Mouse (Mus musculus) left cerebral cortex, postnatal 25 days (tissue): Measurements from ENCODE around the gene Camk2d. TPM values are rescaled to one million over a fixed set of nuclear protein-coding genes. Genes with fewer than 3 reads are reported as not detected.

Source experiments
- DNase-seq, 2 experiments: peaks; one replicate each; pipeline ENCODE4 v3.0.0; 2022; ENCODE audit warnings: low spot score in 2 of 2, mixed read lengths in 1 of 2
- intact Hi-C: fragments of 180-260 bp; cut with DNase I; formaldehyde crosslinking; loops from one replicate; pipeline ENCODE4 v1.15.1; 2025
- total RNA-seq, 2 experiments: library from RNA; stranded (reverse); gene quantifications; 2 replicates each; pipeline ENCODE4 v1.2.3; 2021

The Camk2d gene
- total RNA-seq, 2 experiments from 2014 or later: 174 to 178 TPM

- DNase-seq: no peak
- intact Hi-C loops: no loop called here
Observed at GRCm38 (mm10) chr3:126723458-126723857, 127.4 kb downstream of the Camk2d start.

GRCm38 (mm10) chr3:126725647-126726046 lies 129.5 kb downstream of the Camk2d start:
- intact Hi-C loops: no loop called here

GRCm38 (mm10) chr3:126727387-126727786 lies 131.3 kb downstream of the Camk2d start:
- intact Hi-C loops: no loop called here

More at GRCm38 (mm10) chr3:126725647-126726046, 129.5 kb downstream of the Camk2d start:
- DNase-seq: no peak

GRCm38 (mm10) chr3:126730411-126730810 lies 134.3 kb downstream of the Camk2d start:
- DNase-seq: no peak
- intact Hi-C loops: no loop called here

More at GRCm38 (mm10) chr3:126727387-126727786, 131.3 kb downstream of the Camk2d start:
- no peak for DNase-seq

- no peak for DNase-seq
- intact Hi-C loops: no loop called here
Observed at GRCm38 (mm10) chr3:126732323-126732722, 136.2 kb downstream of the Camk2d start.

- intact Hi-C loops: no loop called here
- DNase-seq: no peak
Observed at GRCm38 (mm10) chr3:126734533-126734932, 138.4 kb downstream of the Camk2d start.

- intact Hi-C loops: no loop called here
- DNase-seq: no peak
Observed at GRCm38 (mm10) chr3:126735211-126735610, 139.1 kb downstream of the Camk2d start.

- intact Hi-C loops: no loop called here
- DNase-seq: peak in 1 of 2 experiments; percentile 41
Observed at GRCm38 (mm10) chr3:126737128-126737527, 141.0 kb downstream of the Camk2d start.

- no peak for DNase-seq
- intact Hi-C loops: no loop called here
Observed at GRCm38 (mm10) chr3:126740146-126740545, 144.0 kb downstream of the Camk2d start.

GRCm38 (mm10) chr3:126744432-126745133 lies 148.5 kb downstream of the Camk2d start:
- DNase-seq: no peak
- intact Hi-C loops: no loop called here

GRCm38 (mm10) chr3:126746148-126746803 lies 150.2 kb downstream of the Camk2d start:
- intact Hi-C loops: no loop called here
- no peak for DNase-seq

GRCm38 (mm10) chr3:126747628-126748027 lies 151.5 kb downstream of the Camk2d start:
- intact Hi-C loops: no loop called here
- no peak for DNase-seq

GRCm38 (mm10) chr3:126751377-126752098 lies 155.4 kb downstream of the Camk2d start:
- DNase-seq: no peak
- intact Hi-C loops: no loop called here

- intact Hi-C loops: no loop called here
- no peak for DNase-seq
Observed at GRCm38 (mm10) chr3:126752978-126753377, 156.9 kb downstream of the Camk2d start.

- DNase-seq: no peak
- intact Hi-C loops: no loop called here
Observed at GRCm38 (mm10) chr3:126758398-126758797, 162.3 kb downstream of the Camk2d start.

GRCm38 (mm10) chr3:126760608-126761007 lies 164.5 kb downstream of the Camk2d start:
- intact Hi-C loops: no loop called here
- DNase-seq: no peak

- intact Hi-C loops: no loop called here
- DNase-seq: no peak
Observed at GRCm38 (mm10) chr3:126764745-126765144, 168.6 kb downstream of the Camk2d start.

GRCm38 (mm10) chr3:126770056-126770455 lies 174.0 kb downstream of the Camk2d start:
- intact Hi-C loops: loop anchor here (2.0 kb wide), 1 partner anchor 173 kb away; the partner anchor contains the start of gene Camk2d
- no peak for DNase-seq

GRCm38 (mm10) chr3:126771032-126771431 lies 174.9 kb downstream of the Camk2d start:
- intact Hi-C loops: loop anchor here (2.0 kb wide), 1 partner anchor 174 kb away; the partner anchor contains the start of gene Camk2d
- DNase-seq: no peak

GRCm38 (mm10) chr3:126771541-126771940 lies 175.4 kb downstream of the Camk2d start:
- intact Hi-C loops: loop anchor here (2.0 kb wide), 1 partner anchor 175 kb away; the partner anchor contains the start of gene Camk2d
- peak; percentile 41 to 63 for DNase-seq
